Mouse (Mus musculus): Measurements from ENCODE around the gene Rnf115. TPM values are rescaled to one million over a fixed set of nuclear protein-coding genes. Genes with fewer than 3 reads are reported as not detected.

Gene Rnf115
- total RNA-seq, 1 experiment from 2014 or later: 33.5 TPM

GRCm38 (mm10) chr3:96834587-96835348, 107.3 kb downstream of the Rnf115 start:
- DNase-seq: no peak

DNA sequence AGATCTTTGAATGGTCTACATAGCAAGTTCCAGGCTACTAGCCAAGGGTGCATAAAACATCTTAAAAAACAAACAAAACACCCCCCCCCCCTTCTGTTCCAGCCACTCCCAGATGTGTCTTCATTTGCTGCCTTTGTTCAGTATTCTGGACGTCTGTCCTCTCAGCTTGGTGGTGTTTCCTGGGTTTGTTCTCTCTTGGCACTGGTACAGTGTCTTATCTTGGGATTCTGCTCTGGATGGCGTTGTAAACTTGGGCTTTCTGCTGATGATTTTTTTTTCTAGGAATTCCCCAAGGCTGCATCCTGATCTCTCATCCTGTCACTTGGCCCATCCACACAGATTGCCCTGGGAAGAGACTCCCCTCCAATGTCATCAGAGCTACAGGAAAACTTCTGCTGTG, 109.0 kb downstream of the Rnf115 start:
- DNase-seq: no peak

GRCm38 (mm10) chr3:96838996-96839645, 111.7 kb downstream of the Rnf115 start:
- DNase-seq: no peak

Other genes with a start within 250 kb of the Rnf115 start
- 6.9 TPM in 1 of 2 replicates, not detected in the other for gene Hfe2, start 202.5 kb upstream of the Rnf115 start, total RNA-seq (2021)
- gene Txnip, start 169.7 kb upstream of the Rnf115 start, total RNA-seq (2021): 479 and 772 TPM in 2 replicates
- gene Gm16253, start 150.7 kb upstream of the Rnf115 start, total RNA-seq (2021): not detected in 2 replicates
- 35.0 and 36.1 TPM in 2 replicates for gene Polr3gl, start 133.5 kb upstream of the Rnf115 start, total RNA-seq (2021)
- 0.49 and 0.70 TPM in 2 replicates for gene Ankrd34a, start 131.0 kb upstream of the Rnf115 start, total RNA-seq (2021)
- gene Lix1l, start 126.5 kb upstream of the Rnf115 start, total RNA-seq (2021): 29.1 and 29.6 TPM in 2 replicates
- gene Rbm8a, start 97.7 kb upstream of the Rnf115 start, total RNA-seq (2021): 95.0 and 98.6 TPM in 2 replicates
- 43.6 and 45.6 TPM in 2 replicates for gene Pex11b, start 92.3 kb upstream of the Rnf115 start, total RNA-seq (2021)
- 0.19 and 0.34 TPM in 2 replicates for gene Gm42957, start 92.2 kb upstream of the Rnf115 start, total RNA-seq (2021)
- 1.6 and 2.6 TPM in 2 replicates for gene Itga10, start 82.1 kb upstream of the Rnf115 start, total RNA-seq (2021)
- gene Ankrd35, start 57.5 kb upstream of the Rnf115 start, total RNA-seq (2021): 1.7 and 2.9 TPM in 2 replicates
- gene Pias3, start 31.3 kb upstream of the Rnf115 start, total RNA-seq (2021): 21.3 and 31.9 TPM in 2 replicates
- gene Nudt17, start 19.1 kb upstream of the Rnf115 start, total RNA-seq (2021): 3.6 and 4.1 TPM in 2 replicates
- gene Polr3c, start within 50 bp of the Rnf115 start, total RNA-seq (2021): 26.4 and 33.4 TPM in 2 replicates
- 0.26 and 4.2 TPM in 2 replicates for gene Pdzk1, start 101.6 kb downstream of the Rnf115 start, total RNA-seq (2021)
- gene Cd160, start 101.7 kb downstream of the Rnf115 start, total RNA-seq (2021): not detected in 2 replicates
- 3.4 and 4.0 TPM in 2 replicates for gene Gja5, start 177.0 kb downstream of the Rnf115 start, total RNA-seq (2021)
- 27.0 and 29.2 TPM in 2 replicates for gene Gpr89, start 177.7 kb downstream of the Rnf115 start, total RNA-seq (2021)
- not detected in 2 replicates for gene Gja8, start 198.4 kb downstream of the Rnf115 start, total RNA-seq (2021)